Mouse (Mus musculus): ENCODE data around the gene Zfp748. TPM values are rescaled to one million over a fixed set of nuclear protein-coding genes. Genes with fewer than 3 reads are reported as not detected.

Zfp748 gene
- polyA plus RNA-seq, 1 experiment, result 3.3 TPM

DNA sequence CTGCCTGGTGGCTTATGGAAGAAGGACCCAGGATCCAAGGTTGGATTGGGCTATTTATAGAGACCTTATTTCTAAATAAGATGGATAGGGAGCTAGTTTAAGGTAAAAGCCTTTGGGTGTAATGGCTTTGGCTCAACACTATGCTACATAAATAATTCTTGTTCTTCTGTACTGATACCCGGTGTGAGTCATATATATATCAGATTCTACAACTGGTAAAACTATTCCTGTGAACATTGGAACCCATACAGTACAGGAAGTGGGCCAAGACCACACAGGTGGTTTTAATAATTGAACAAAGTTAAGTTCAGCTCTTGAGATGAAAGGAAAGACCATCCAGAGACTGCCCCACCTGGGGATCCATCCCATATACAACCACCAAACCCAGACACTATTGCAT is 52.7 kb downstream of the Zfp748 start:
- Histone ChIP-seq H3K4me1 (ENCODE audit: control insufficient read depth, insufficient read depth, low read length) (no peaks in the 10 kb centered on the region), H3K36me3 (ENCODE audit: control insufficient read depth, insufficient read depth, low read length) (0 out of 2 replicates have a peak, but pooled peaks cover 2% of the 10 kb centered on the region), H3K27me3 (replicated peaks; ENCODE audit: control insufficient read depth, insufficient read depth, low read length) (no peaks in the 10 kb centered on the region), H3K4me3 (ENCODE audit: insufficient read depth, low read depth, low read length) (no peak overlapping the region), H3K27ac (ENCODE audit: insufficient read depth, low read depth, low read length) (no peak overlapping the region)
- DNase-seq, result no peak
- TF ChIP-seq CTCF (conservative IDR thresholded peaks at IDR 0.05; ENCODE audit: insufficient read depth, insufficient read length, low read depth, low read length) (no peak), POLR2A (IDR thresholded peaks at IDR 0.05; ENCODE audit: low read depth, low read length) (no peak)
- WGBS, result 85% methylated on average over 1 of the region's 1 CpGs

- TF ChIP-seq CTCF (conservative IDR thresholded peaks at IDR 0.05; ENCODE audit: insufficient read depth, insufficient read length, low read depth, low read length) (no peak), POLR2A (IDR thresholded peaks at IDR 0.05; ENCODE audit: low read depth, low read length) (peak; percentile 41)
- no peaks in the 10 kb centered on the region for H3K4me1 ChIP-seq (ENCODE audit: control insufficient read depth, insufficient read depth, low read length)
- DNase-seq, result peak; percentile 94
- H3K27ac ChIP-seq (ENCODE audit: insufficient read depth, low read depth, low read length), result 0 out of 2 replicates have a peak within 1 kb of the TSS, but pooled peaks have one; percentile 26
- H3K27me3 ChIP-seq (replicated peaks; ENCODE audit: control insufficient read depth, insufficient read depth, low read length), result no peaks in the 10 kb centered on the region
- H3K4me3 ChIP-seq (ENCODE audit: insufficient read depth, low read depth, low read length), result peak within 1 kb of the TSS; percentile 96
- peaks cover 4% of the 10 kb centered on the region for H3K36me3 ChIP-seq (ENCODE audit: control insufficient read depth, insufficient read depth, low read length)
- under 1% methylated on average over 22 of the region's 22 CpGs for WGBS
Measured at GRCm38 (mm10) chr13:67500084-67500719, 53.4 kb downstream of the Zfp748 start, which contains the start of gene Zfp58. Zfp58 (minus strand) TSS chr13:67500555.

GRCm38 (mm10) chr13:67495631-67496030 is 58.0 kb downstream of the Zfp748 start:
- 90% methylated on average over 1 of the region's 1 CpGs for WGBS
- no peaks in the 10 kb centered on the region for H3K4me1 ChIP-seq (ENCODE audit: control insufficient read depth, insufficient read depth, low read length)

More at GRCm38 (mm10) chr13:67495631-67496030, 58.0 kb downstream of the Zfp748 start:
- H3K4me3 ChIP-seq (ENCODE audit: insufficient read depth, low read depth, low read length), result no peak overlapping the region
- no peaks in the 10 kb centered on the region for H3K27me3 ChIP-seq (replicated peaks; ENCODE audit: control insufficient read depth, insufficient read depth, low read length)
- TF ChIP-seq CTCF (conservative IDR thresholded peaks at IDR 0.05; ENCODE audit: insufficient read depth, insufficient read length, low read depth, low read length) (no peak), POLR2A (IDR thresholded peaks at IDR 0.05; ENCODE audit: low read depth, low read length) (no peak)
- H3K36me3 ChIP-seq (ENCODE audit: control insufficient read depth, insufficient read depth, low read length), result peaks cover 33% of the 10 kb centered on the region
- no peak overlapping the region for H3K27ac ChIP-seq (ENCODE audit: insufficient read depth, low read depth, low read length)
- peak; percentile 13 for DNase-seq

Other genes starting within 250 kb of the Zfp748 start
- gene Zfp457, start 247.3 kb downstream of the Zfp748 start, polyA plus RNA-seq (2012; rRNA removed), result 2.0 and 2.1 TPM in 2 replicates
- 0.65 and 0.78 TPM in 2 replicates for gene Zfp595, start 221.3 kb downstream of the Zfp748 start, polyA plus RNA-seq (2012; rRNA removed)
- gene Gm28044, start 193.3 kb downstream of the Zfp748 start, polyA plus RNA-seq (2012; rRNA removed), result 0.20 TPM in 1 of 2 replicates, not detected in the other
- 0.23 and 0.47 TPM in 2 replicates for gene Zfp953, start 193.2 kb downstream of the Zfp748 start, polyA plus RNA-seq (2012; rRNA removed)
- gene Gm28041, start 178.1 kb downstream of the Zfp748 start, polyA plus RNA-seq (2012; rRNA removed), result 0.25 TPM in 1 of 2 replicates, not detected in the other
- 0.15 and 0.31 TPM in 2 replicates for gene Zfp456, start 178.0 kb downstream of the Zfp748 start, polyA plus RNA-seq (2012; rRNA removed)
- gene Zfp429, start 154.0 kb downstream of the Zfp748 start, polyA plus RNA-seq (2012; rRNA removed), result 1.8 and 3.4 TPM in 2 replicates
- gene Zfp459, start 132.4 kb downstream of the Zfp748 start, polyA plus RNA-seq (2012; rRNA removed), result 0.24 and 0.44 TPM in 2 replicates
- 2.0 and 2.8 TPM in 2 replicates for gene Zfp874a, start 102.2 kb downstream of the Zfp748 start, polyA plus RNA-seq (2012; rRNA removed)
- gene Zfp874b, start 69.6 kb downstream of the Zfp748 start, polyA plus RNA-seq (2012; rRNA removed), result 3.5 TPM in 2 replicates
- 0.88 and 1.3 TPM in 2 replicates for gene Zfp58, start 53.3 kb downstream of the Zfp748 start, polyA plus RNA-seq (2012; rRNA removed)
- gene Gm26965, start 27.7 kb downstream of the Zfp748 start, polyA plus RNA-seq (2012; rRNA removed), result not detected in 2 replicates
- gene Zfp87, start 27.7 kb downstream of the Zfp748 start, polyA plus RNA-seq (2012; rRNA removed), result 28.0 and 30.8 TPM in 2 replicates
- gene Zfp729b, start 55.9 kb upstream of the Zfp748 start, polyA plus RNA-seq (2012; rRNA removed), result 0.49 and 0.86 TPM in 2 replicates
- gene Gm49345, start 83.9 kb upstream of the Zfp748 start, polyA plus RNA-seq (2012; rRNA removed), result not detected in 2 replicates
- 0.91 and 1.4 TPM in 2 replicates for gene Zfp729a, start 84.0 kb upstream of the Zfp748 start, polyA plus RNA-seq (2012; rRNA removed)
- gene Zfp738, start 133.2 kb upstream of the Zfp748 start, polyA plus RNA-seq (2012; rRNA removed), result 3.6 and 4.2 TPM in 2 replicates
- gene Zfp65, start 175.3 kb upstream of the Zfp748 start, polyA plus RNA-seq (2012; rRNA removed), result 1.1 and 1.9 TPM in 2 replicates
- 0.53 and 0.58 TPM in 2 replicates for gene Zfp85, start 201.4 kb upstream of the Zfp748 start, polyA plus RNA-seq (2012; rRNA removed)
- gene Zfp493, start 225.9 kb upstream of the Zfp748 start, polyA plus RNA-seq (2012; rRNA removed), result 0.90 and 2.1 TPM in 2 replicates

Measured in kidney, adult 2 months (tissue).